Mouse (Mus musculus) heart, postnatal 14 days (tissue): ENCODE data around the gene Shc3. TPM values are rescaled to one million over a fixed set of nuclear protein-coding genes. Genes with fewer than 3 reads are reported as not detected.

Source experiments
- DNase-seq, 2 experiments: peaks; one replicate each; pipeline ENCODE4 v3.0.0; 2021 to 2022
- intact Hi-C: fragments of 180-260 bp; cut with DNase I; formaldehyde crosslinking; loops from one replicate; pipeline ENCODE4 v1.15.1; 2025
- long read RNA-seq, 2 experiments: library from polyadenylated mRNA; stranded (forward); transcript quantifications; one replicate each; pipeline ENCODE4 v2.0.0; 2021
- total RNA-seq, 2 experiments: library from RNA; stranded (reverse); gene quantifications; 2 replicates each; pipeline ENCODE4 v1.2.3; 2021

The Shc3 gene
- total RNA-seq, result 1 to 10 TPM; 2.6 to 3.0 TPM
- long read RNA-seq, experiment 1, partial matches to known transcripts, result 0 of 1 reads
- long read RNA-seq, experiment 1, other reads (novel, unspliced or antisense), result 0 of 1 reads
- long read RNA-seq, experiment 2, partial matches to known transcripts, result 0 of 1 reads
- long read RNA-seq, experiment 2, other reads (novel, unspliced or antisense), result 0 of 1 reads

DNA sequence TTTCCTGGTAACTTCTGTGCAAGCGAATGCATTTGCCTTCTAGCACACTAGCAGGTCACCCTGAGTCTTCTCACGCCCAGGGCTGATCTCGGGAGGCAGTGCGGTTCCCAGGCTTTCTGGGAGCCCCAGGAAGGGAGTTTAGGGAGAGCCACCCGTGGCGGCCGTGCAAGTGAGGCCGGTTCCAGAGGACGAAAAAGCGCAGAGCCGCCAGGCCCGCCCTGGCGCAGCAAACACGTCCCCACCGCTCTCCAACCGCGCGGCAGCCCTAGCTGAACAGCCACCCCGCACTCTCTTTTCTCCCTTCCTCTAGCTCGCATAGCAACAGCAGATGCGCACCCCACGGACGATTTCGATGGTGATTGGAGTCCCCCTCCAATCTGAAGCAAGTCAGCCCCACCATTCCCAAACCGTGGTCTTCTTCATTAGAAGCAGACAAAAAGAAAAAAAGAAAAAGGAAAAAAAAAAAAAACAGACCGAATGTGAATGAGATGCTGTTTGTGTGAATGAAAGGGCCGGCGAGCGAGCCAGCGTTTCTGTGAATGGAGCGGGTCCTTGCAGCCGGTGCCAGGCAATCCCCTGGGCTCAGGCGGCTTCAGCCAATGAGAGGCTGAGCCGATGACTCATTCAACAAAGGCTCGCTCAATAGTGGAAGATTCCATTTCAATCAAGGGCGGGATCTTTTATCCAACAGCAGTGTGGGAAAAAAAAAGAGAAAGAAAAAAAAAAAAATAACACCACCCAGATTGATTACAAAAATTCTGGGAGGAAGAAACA is at the start of gene Shc3:
Gene Shc3 (minus strand): TSS at position 509 of the 774 bp plus-strand sequence.
- intact Hi-C loops, result loop anchor here (5.0 kb wide), 1 partner anchor 48 kb away; no protein-coding TSS in a partner anchor
- DNase-seq, result peak; percentile 55 to 65

DNA sequence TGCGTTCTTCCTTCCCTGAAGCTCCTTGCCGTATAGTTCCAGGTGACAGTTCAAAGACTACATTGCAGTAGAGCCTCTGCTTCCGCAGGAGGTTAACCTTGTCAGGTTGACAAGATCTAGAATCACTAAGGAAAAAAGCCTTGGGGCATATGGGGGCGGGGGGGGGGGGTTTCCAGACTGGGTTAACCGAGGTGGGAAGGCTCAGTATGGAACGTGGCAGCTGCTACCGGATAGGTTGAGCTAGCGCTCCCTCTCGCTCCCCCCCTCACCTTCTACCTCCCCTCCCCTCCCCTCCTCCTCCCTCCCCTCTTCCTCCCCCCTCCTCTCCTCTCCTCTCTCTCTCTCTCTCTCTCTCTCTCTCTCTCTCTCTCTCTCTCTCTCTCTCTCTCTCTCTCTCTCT is 49.4 kb upstream of the Shc3 start:
- intact Hi-C loops, result loop anchor here (2.0 to 5.0 kb wide), 4 partner anchors 51 to 670 kb away; partner anchors contain the start of gene Shc3
- no peak for DNase-seq

DNA sequence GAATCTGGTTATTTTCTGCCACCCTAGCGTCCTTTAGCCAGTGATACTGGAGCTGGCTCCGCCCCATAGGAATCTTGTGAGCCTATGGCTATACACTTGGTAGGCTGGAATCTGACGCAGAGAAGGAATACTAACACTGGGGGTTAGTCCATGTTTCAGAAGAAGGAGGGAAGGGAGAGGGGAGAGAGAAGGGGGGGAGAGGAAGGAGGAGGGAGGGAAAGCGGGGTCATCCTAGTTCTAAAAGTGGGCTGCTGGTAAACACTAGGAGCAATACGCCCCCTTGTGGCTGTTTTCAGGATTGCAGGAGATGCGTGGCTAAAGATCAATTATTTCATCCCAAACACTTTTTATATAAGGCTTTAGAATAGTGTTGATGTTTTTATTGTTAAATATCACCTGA is 48.6 kb upstream of the Shc3 start:
- DNase-seq, result peak; percentile 51 to 76
- intact Hi-C loops, result loop anchor here (2.0 to 5.0 kb wide), 4 partner anchors 51 to 669 kb away; partner anchors contain the start of gene Shc3

DNA sequence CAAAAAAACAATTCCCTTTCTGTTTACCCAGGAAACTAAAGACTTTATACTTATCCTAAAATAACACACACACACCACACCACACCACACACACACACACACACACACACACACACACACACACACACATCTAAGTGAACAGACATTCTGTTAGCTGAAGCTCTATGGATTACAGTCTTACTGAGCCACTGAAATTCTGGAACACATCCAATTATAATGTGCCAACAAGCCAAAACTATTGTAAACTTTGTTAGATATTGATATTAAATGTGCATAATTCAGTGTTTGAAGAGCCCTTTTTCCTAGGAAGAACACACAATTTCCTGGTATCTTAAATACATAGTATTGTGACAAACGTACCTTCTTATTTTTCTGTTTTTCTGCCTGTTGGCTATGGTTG is 48.1 kb upstream of the Shc3 start:
- intact Hi-C loops, result loop anchor here (5.0 kb wide), 3 partner anchors 50 to 425 kb away; partner anchors contain the start of gene Shc3

DNA sequence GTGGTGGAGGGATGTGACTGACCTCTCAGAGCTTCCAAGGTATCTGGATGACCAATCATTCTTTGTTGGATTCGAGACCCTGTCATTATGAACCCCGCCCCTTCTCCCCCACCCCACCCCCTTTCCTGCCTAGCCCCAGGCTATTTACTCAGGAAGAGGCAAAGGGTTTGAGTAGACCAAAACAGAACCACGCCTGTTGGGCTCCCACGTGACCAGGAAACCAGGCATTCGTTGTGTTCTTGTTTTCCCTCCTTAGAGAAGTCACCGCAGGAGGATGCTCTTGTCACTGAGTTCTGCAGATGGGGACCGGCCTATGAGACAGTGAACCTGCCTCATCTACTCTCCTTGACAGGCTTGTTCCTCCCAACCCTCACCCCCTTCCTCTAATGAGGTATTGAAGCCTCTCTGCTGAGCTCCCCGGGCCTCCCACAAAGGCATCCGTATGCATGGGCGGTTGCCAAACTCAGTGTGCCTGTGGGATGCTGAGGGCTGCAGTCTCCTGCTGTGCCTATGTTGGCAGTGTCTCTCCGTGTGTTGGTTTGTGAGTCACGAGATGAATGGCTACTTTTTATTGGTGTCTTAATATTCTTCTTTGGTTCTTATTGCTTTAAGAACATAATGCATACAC is 47.3 kb upstream of the Shc3 start:
- DNase-seq, result no peak
- intact Hi-C loops, result loop anchor here (5.0 kb wide), 3 partner anchors 49 to 424 kb away; partner anchors contain the start of gene Shc3

More for the DNA sequence above, 48.1 kb upstream of the Shc3 start:
- DNase-seq, result no peak

DNA sequence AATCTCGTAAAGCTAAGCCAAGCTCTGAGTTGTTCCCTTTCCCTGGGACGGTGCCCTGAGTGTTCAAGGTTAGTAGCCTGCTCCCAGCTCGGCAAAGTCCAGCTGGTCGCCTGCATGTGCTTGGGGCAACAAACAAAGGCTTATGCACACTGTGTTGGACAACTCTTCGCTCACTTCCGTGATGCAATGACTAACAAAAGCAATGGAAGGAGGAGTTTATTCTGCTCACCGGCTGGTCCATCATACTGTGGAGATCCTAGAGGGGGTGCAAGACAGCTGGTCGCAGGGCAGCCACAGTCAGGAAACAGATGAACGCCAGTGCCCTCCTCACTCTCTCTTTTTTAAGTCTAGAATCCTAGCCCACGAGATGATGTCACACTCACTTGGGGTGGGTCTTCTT is 46.6 kb upstream of the Shc3 start:
- intact Hi-C loops, result loop anchor here (5.0 kb wide), 3 partner anchors 49 to 424 kb away; partner anchors contain the start of gene Shc3
- peak; percentile 11 to 30 for DNase-seq

DNA sequence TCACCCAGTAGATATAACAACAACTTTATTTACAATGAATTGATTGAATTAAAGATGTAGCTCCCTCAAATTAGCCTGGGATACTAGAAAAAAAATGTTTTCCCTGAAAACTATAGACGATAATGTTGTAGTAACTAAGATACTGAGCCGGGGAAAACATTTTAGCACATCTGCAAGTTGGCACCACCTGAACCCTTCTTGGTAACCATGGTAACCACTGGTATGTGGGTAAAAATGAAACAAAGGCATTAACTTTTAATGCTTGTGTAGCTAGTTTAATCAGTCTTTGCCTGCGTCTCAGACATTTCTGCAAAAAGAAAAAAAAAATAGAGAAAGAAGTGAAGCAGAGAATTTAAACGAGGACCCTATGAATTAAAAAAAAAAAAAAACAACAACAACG is 42.3 kb upstream of the Shc3 start:
- DNase-seq, result no peak
- intact Hi-C loops, result no loop called here

DNA sequence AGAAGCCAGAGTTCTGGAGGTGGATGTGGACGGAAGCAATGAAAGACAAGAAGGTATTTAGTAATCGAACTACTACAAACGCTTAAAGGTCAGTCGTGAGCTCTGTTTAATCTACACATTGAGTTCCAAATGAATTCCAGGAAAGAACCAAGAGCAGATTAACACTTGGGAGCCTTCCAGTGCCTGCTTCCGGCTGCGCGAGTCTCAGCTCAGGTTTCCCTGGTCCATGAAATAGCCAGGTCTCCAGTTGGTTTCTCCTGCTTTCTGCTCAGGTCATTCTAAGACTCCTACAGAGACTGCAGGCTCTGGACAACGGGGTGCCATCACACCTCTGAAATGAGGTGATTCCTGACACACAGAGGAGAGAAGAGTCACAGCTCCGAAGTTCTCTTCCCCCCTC is 41.8 kb upstream of the Shc3 start:
- intact Hi-C loops, result no loop called here
- DNase-seq, result no peak

DNA sequence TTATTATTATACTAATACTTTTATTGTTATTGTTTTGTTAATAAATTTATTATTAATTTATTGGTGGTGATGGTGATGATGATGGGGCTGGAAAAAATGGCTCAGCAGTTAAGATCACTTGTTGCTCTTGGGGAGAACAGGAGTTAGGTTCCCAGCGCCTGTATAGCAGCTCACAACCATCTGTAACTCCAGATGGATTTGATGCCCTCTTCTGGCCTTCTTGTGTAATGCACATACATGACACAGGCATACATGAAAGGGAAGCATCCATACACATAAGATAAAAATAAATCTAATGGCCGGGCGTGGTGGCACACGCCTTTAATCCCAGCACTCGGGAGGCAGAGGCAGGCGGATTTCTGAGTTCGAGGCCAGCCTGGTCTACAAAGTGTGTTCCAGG is 40.0 kb upstream of the Shc3 start:
- intact Hi-C loops, result no loop called here
- no peak for DNase-seq

DNA sequence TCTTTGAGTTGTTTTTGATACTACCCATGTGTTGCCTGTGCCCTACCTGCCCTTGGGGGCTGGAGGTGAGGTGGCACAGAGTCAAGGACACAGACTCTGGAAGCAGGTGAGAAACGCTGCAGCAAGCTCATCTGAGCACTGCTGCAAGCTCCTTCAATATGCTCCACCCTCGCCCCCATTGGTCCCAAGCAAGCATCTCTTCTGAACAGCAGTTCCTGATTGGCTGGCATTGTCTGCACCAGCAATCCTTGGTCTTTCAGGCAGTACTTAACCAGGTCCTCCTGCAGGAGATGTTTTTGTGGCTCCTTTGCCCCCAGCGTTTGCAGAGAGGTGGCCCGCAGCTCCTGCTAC is 34.6 kb upstream of the Shc3 start:
- intact Hi-C loops, result no loop called here
- DNase-seq, result no peak

DNA sequence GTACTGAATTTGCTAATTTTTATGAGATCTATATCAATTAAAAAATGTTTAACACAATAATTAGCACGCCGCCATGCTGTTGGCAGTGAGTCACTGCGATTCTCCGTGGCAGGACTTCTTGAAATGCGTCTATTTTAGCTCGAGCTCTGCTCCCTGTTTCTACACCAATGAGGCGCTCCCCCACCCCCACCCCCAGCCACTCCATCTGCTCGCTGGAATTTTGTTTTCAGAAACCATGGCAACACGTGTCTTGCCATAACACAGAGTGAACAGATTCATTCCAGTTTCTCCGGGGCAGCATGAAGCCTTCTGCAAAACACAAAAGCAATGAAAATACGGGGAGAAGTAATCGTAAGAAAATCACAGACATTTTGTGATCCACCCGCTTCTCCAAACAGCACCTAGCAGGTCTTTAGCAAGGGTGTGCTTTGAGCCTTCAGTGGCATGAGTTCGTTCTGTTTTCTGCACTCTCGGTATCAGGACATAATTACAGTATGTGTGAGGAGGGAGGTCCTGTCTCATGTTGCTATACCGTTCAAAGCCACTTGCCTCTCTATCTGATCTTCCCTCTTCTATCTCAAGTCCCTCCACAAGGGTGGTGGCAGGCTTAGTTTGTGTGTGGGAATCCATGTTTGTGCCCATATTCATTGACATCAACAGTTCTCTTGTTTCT is 34.1 kb upstream of the Shc3 start:
- intact Hi-C loops, result no loop called here

DNA sequence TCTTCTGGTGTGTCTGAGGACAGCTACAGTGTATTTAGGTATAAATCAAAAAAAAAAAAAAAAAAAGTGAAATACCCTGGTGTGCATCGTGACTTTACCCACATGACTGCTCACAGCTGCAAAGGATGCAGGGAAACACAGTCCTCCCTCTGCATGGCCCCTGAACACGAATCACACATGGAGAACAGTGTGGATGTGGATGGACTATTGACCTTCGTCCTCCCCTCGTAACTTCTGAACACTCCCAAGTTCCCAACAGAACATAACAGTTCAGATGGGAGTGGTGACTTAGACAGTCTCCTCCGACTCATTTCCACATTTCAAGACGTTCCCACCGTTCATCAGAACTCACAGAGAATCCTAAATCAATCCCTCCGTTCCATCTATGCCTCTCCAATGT is 33.5 kb upstream of the Shc3 start:
- intact Hi-C loops, result no loop called here
- DNase-seq, result no peak

More for the DNA sequence above, 34.1 kb upstream of the Shc3 start:
- DNase-seq, result no peak

DNA sequence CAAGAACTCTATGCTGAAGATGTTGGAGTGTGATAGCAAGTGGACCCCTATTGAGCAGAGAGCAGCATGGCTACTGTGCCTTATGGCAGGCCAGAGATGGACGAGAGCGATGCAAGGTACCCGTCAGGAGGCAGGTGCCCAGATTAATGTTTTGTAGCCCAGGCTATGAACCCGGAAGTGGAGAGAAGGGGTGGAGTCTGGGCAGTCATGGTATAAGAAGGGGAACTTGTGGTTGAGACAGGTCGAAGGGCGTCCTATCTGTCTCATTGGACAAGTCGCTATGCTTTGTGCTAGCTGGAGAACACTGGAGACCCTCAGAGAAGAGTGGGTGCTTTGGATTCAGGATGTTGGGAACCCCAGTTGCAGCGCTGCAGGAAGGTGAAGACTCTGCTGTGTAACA is 30.9 kb upstream of the Shc3 start:
- intact Hi-C loops, result no loop called here
- DNase-seq, result no peak

DNA sequence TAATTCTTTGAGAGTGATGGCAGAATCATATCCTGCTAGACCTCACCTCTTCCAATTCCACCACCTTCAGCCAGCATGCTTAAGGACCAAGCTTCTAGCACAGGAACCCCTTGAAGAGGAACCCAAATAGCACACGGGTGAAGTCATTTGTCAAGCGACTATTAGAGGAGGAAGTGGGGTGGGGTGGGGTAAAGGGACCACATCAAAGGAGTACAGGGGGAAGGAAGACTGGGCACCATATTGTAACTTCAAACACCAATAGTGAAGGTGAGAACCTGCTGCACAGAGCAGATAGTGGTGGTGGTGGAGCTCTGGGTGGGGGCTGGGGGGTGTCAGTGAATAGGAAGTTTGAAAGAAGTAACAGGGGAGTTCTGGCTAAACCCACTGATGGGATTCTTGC is 28.8 kb upstream of the Shc3 start:
- no peak for DNase-seq
- intact Hi-C loops, result no loop called here

DNA sequence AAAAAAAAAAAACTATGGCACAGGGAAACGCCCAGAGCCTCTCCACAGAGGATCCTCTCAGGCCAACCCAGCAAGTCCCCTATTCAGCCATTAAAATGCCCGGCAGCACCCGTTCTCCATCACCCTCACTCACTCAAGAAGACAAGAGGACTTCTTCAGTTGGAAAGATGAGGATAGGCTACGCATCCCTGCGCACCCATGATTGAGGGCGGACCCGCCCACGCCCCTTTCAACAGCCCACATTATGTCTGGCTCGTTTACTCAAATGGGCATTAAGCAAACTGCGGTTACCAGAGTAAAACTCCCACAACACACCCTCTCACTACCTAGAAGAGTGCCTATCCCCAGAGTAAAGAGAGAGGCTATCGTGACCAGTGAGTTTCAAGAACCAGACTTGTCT is 26.2 kb upstream of the Shc3 start:
- DNase-seq, result no peak
- intact Hi-C loops, result no loop called here

DNA sequence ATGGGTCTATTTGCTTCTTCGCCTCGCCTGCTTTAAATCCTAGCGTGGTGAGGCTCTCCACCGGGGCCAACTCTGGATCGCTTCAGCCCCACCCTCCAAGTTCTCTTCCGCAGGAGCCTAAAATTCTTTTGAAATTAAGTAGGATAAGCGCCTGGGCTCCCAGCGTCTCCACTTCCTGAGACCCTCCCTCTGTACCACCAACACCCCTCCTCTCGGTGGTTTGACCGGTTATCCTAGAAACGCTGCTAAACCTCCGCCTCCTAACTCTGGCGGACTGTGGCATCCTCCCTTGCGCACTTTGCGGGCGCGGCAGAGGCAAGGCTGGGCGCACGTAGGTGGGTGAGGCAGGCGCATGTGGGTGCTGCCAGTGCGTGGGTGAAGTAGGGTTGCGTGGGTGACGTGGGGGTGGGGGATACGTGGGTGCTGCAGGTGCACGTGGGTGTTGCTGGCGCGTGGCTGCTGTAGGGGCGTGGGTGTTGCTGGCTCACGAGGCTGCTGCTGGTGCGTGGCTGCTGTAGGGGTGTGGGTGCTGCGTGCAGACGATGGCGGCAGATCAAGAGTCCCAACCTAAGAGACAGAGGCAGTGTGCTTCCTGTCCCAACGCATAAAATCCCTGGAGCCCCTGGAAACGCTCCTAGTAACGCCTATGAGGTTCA is 25.6 kb upstream of the Shc3 start:
- DNase-seq, result peak in 1 of 2 experiments; percentile 14
- intact Hi-C loops, result no loop called here

DNA sequence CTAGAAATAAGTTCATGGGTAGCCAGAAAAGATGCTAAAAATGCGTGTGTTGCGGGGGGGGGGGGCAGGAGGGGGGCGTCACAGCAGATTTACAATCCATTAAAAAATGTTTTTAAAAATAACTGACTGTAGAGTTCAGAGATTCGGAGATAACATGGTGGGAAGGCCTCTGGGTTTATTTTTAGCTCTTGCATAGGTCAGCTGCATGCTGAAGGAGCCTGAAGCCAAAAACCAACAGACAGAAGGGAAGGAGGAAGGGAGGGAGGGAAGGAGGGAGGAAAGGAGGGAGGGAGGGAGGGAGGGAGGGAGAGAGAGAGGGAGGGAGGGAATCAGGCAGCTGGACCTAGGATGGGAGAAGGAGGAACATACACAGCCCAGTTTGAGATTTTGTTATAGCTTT is 18.8 kb upstream of the Shc3 start:
- DNase-seq, result no peak

DNA sequence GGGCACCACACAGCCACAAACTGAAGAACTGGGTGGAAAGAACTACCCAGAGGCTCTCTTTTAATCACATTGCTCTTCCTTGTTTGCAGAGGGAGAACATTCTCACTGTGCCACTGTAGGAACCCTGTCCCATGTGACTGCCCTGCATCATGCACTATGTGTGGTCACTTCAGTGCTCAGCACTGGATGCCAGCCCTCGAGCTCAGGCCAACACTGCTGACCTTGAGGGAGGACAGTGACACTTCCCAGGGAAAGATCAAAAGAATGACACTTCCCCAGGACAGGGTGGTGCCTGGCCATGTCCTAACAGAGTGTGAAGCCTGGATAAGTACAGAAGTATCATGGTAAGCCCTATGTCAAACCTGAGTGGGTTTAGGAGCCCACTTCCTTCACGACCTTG is 13.0 kb upstream of the Shc3 start:
- no peak for DNase-seq
- intact Hi-C loops, result no loop called here

More for the DNA sequence above, 18.8 kb upstream of the Shc3 start:
- intact Hi-C loops, result no loop called here

DNA sequence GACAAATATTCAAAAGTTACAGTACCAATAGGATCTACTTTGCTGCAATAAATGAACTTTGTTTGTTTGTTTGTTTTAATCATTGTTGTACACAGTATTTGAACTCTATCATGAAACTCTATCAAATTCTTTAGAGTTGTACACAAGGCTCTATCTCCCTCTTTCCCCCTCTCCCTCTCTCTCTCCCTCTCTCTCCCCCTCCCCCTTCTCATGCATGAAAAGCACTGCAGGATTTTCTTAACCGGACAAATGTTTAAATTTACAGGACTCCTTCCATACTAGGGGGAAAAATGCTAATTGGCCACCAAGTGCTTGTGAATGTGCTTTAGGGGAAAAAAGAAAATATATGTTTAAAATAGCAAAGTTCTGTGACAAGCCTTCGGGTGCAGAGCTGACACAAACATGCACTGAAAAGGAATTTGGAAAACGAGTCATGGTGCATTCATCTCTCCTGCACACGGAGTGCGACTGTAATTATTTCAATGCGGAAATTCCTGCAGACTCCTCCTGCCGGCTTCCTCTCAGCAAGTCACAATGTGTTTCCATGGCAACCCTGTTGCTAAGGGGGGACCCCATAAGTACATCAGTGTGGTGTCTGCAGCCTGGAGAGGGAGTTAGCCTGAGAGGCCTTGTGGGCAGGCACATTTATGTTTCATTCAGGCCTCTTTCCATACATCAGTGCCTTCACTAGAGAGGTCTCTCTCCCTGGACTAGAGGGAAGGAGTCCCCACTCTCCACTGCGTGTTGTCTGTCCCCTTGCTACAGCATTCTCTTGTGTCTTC is 11.2 kb upstream of the Shc3 start:
- intact Hi-C loops, result no loop called here
- no peak for DNase-seq

DNA sequence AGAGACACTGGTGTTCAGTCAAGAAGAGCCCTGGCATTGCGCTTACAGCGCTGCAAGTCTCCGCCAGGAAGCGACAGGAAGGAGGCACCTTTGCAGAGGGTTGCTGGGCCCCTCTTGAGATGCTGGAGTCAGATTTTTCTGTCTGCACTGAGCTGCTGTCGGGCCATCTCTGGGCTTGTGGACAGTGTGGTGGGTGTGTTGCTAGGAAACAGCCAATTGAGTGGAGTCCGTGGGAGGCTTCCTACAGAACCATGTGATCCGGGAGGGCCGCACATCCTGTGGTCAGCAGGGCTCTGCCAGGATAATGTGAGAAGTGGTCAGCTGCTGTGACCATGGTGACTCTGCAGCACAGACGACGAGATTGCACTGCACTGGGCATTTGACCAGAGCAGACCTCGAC is 4.6 kb upstream of the Shc3 start:
- intact Hi-C loops, result no loop called here
- peak; percentile 35 to 44 for DNase-seq
